Mouse (Mus musculus) hindbrain, embryonic 16.5 days (tissue): ENCODE data around the gene Myh9. TPM values are rescaled to one million over a fixed set of nuclear protein-coding genes. Genes with fewer than 3 reads are reported as not detected.
"Not testable (repeated sequence)": the region's sequence is repeated elsewhere in the genome, so short reads cannot be mapped to it uniquely, and the experiment has no call there.

Source experiments
- ATAC-seq: fragments of 200-750 bp; cut with Nextera tagmentation; 2 replicates; pipeline ENCODE4 v1.8.0; 2017; ENCODE audit warnings: moderate TSS enrichment, moderate library complexity
- H3K27ac ChIP-seq: fragments of 300-500 bp; sonication (generic); 2 replicates; pipeline ENCODE4 v1.5.1; 2014; ENCODE audit warnings: low read depth, mild to moderate bottlenecking, control low read depth, low read length, moderate library complexity
- H3K27me3 ChIP-seq: fragments of 300-500 bp; sonication (generic); replicated peaks from 2 replicates; pipeline ENCODE4 v1.6.1; 2014; ENCODE audit warnings: low read length; ENCODE audit not compliant: control insufficient read depth, insufficient read depth
- H3K36me3 ChIP-seq: fragments of 300-500 bp; sonication (generic); 2 replicates; pipeline ENCODE4 v1.6.1; 2014; ENCODE audit warnings: mild to moderate bottlenecking, low read length, moderate library complexity, mixed read lengths; ENCODE audit not compliant: control insufficient read depth, insufficient read depth
- H3K4me1 ChIP-seq: fragments of 300-500 bp; sonication (generic); 2 replicates; pipeline ENCODE4 v1.6.1; 2014; ENCODE audit warnings: low read depth, low read length; ENCODE audit not compliant: control insufficient read depth, insufficient read depth
- H3K4me2 ChIP-seq: fragments of 300-500 bp; sonication (generic); 2 replicates; pipeline ENCODE4 v1.6.1; 2014; ENCODE audit warnings: mild to moderate bottlenecking, low read length, control low read depth, moderate library complexity
- H3K4me3 ChIP-seq: fragments of 300-500 bp; sonication (generic); 2 replicates; pipeline ENCODE4 v1.5.1; 2014; ENCODE audit warnings: mild to moderate bottlenecking, low read length, control low read depth, moderate library complexity
- H3K9ac ChIP-seq: fragments of 300-500 bp; sonication (generic); 2 replicates; pipeline ENCODE4 v1.6.1; 2014; ENCODE audit warnings: low read depth, mild to moderate bottlenecking, control low read depth, low read length, moderate library complexity
- H3K9me3 ChIP-seq: fragments of 300-500 bp; sonication (generic); 2 replicates; pipeline ENCODE4 v1.6.1; 2014; ENCODE audit warnings: mild to moderate bottlenecking, low read length, moderate library complexity; ENCODE audit not compliant: control insufficient read depth
- WGBS: fragments of 180-500 bp; shearing (Covaris S2); extraction: QIAGEN DNeasy Blood & Tissue Kit; methylation state at CpG from one replicate; pipeline ENCODE4 v1.1.7; 2014; 5-methylcytosine and 5-hydroxymethylcytosine counted together
- polyA plus RNA-seq: library from polyadenylated mRNA; unstranded; fragments of >200 nt; fragmentation: Nextera tagmentation; extraction: Ambion mirVana; gene quantifications from 2 replicates; pipeline ENCODE4 v1.2.1, GENCODE M21; 2015

The Myh9 gene
- polyA plus RNA-seq, 1 experiment from 2014 or later = 8.4 TPM

- Histone ChIP-seq H3K4me2 (no peak overlapping the region), H3K27ac (no peak overlapping the region), H3K4me1 (no peaks in the 10 kb centered on the region), H3K9me3 (no peaks in the 10 kb centered on the region), H3K27me3 (no peaks in the 10 kb centered on the region), H3K4me3 (no peak overlapping the region), H3K9ac (no peak overlapping the region), H3K36me3 (peaks cover 3% of the 10 kb centered on the region; the same call in 1 of the 2 replicates)
- ATAC-seq = no peak
- 42% methylated on average over 2 of the region's 2 CpGs for WGBS
Observed at GRCm38 (mm10) chr15:77755132-77755531, 86.8 kb downstream of the Myh9 start.

DNA sequence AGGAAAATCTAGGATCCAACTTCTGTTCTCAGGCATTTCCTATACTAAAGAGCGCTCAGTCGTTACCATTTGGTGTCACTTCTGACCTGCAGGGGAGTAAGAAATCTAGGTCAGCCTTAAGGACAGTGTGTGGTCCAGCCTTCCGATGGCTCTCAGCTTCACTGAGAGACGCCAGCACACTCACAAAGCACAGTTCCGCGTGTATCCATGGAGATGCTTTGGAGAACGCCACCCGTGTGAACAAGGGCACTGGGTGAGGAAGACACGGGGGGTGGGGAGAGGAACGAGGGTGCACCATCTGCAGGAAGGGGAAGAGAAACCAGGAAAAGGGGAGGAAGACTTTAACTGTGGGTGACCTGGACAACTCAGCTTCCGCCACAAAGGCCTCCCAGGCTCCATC, 89.5 kb downstream of the Myh9 start:
- H3K36me3 ChIP-seq = no peaks in the 10 kb centered on the region
- H3K4me3 ChIP-seq = no peak overlapping the region
- H3K9ac ChIP-seq = no peak overlapping the region
- H3K9me3 ChIP-seq = no peaks in the 10 kb centered on the region
- H3K4me2 ChIP-seq = no peak overlapping the region
- no peaks in the 10 kb centered on the region for H3K27me3 ChIP-seq
- no peaks in the 10 kb centered on the region for H3K4me1 ChIP-seq
- WGBS = 47% methylated on average over 11 of the region's 11 CpGs
- no peak overlapping the region for H3K27ac ChIP-seq
- no peak for ATAC-seq

DNA sequence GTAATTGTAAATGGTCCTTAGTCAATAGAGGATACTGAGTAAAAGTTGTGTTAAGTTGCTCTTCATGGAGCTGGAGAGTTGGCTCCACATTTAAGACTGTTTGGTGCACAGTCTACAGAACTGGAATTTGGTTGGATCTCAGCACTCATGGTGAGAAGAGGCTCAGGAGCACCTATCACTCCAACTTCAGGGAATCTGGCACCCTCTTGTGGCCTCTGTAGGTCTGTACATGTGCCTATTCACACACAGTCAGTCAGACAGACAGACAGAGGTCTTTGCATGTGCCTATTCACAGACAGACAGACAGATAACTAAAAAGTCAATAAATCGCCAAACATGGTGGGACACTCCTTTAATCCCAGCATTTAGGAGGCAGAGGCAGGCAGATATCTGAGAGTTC, 91.5 kb downstream of the Myh9 start:
- H3K4me3 ChIP-seq = no peak overlapping the region
- no peaks in the 10 kb centered on the region for H3K9me3 ChIP-seq
- H3K4me2 ChIP-seq = no peak overlapping the region
- H3K4me1 ChIP-seq = no peaks in the 10 kb centered on the region
- no peak overlapping the region for H3K27ac ChIP-seq
- no peak for ATAC-seq
- H3K27me3 ChIP-seq = no peaks in the 10 kb centered on the region
- no peak overlapping the region for H3K9ac ChIP-seq
- H3K36me3 ChIP-seq = no peaks in the 10 kb centered on the region
- WGBS = 33% methylated on average over 1 of the region's 1 CpGs

DNA sequence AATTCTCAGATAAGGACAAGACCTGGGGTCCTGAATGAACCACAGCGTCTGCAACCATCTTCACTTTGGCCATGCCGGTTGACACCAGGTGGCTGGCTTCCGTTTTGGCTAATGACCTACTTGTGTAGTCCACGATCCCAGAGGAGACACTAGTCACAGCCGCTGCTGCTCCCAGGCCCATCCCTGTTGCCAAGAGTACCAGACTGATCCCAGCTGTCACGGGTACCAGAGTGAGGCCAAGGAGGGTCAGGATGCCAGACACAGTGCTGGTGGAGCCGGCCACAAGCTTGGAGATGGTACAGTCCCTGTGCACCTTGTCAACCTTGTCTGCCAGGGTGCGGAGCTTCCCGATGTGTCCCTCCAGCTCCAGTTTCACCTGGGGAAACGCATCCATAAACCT, 92.3 kb downstream of the Myh9 start:
- no peaks in the 10 kb centered on the region for H3K27me3 ChIP-seq
- WGBS = 90% methylated on average over 10 of the region's 10 CpGs
- H3K27ac ChIP-seq = no peak overlapping the region
- H3K4me3 ChIP-seq = no peak overlapping the region
- no peaks in the 10 kb centered on the region for H3K36me3 ChIP-seq
- no peaks in the 10 kb centered on the region for H3K9me3 ChIP-seq
- H3K4me1 ChIP-seq = no peaks in the 10 kb centered on the region
- no peak overlapping the region for H3K9ac ChIP-seq
- H3K4me2 ChIP-seq = no peak overlapping the region
- no peak for ATAC-seq

DNA sequence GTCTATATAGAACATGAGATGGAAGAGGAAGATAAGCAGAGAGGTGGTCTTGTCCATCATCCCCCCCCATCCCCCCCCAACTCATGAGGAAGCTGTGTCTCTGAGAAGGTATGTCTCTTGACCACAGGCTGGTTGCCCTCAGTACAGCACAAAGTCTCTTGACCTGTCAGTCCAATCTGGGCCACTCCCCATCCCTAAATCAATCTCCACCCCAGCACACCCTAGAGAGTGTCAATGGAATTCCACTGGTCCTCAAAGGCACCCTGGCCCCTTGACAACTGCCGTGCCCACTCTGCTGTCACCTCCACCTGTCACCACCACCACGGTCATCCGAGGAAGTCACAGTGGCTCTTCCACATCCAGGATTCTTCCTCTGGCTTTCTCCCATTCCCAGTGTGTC, 93.6 kb downstream of the Myh9 start:
- no peaks in the 10 kb centered on the region for H3K4me1 ChIP-seq
- no peak overlapping the region for H3K4me3 ChIP-seq
- WGBS = 91% methylated on average over 3 of the region's 3 CpGs
- no peak overlapping the region for H3K4me2 ChIP-seq
- no peaks in the 10 kb centered on the region for H3K27me3 ChIP-seq
- no peak overlapping the region for H3K9ac ChIP-seq
- no peaks in the 10 kb centered on the region for H3K36me3 ChIP-seq
- no peak overlapping the region for H3K27ac ChIP-seq
- no peaks in the 10 kb centered on the region for H3K9me3 ChIP-seq
- no peak for ATAC-seq

- H3K27me3 ChIP-seq = no peaks in the 10 kb centered on the region
- ATAC-seq = no peak
- 87% methylated on average over 1 of the region's 1 CpGs for WGBS
- H3K36me3 ChIP-seq = no peaks in the 10 kb centered on the region
- no peaks in the 10 kb centered on the region for H3K4me1 ChIP-seq
- no peak overlapping the region for H3K4me2 ChIP-seq
- no peak overlapping the region for H3K27ac ChIP-seq
- no peaks in the 10 kb centered on the region for H3K9me3 ChIP-seq
- H3K4me3 ChIP-seq = no peak overlapping the region
- H3K9ac ChIP-seq = no peak overlapping the region
Observed at GRCm38 (mm10) chr15:77746326-77746725, 95.6 kb downstream of the Myh9 start.

DNA sequence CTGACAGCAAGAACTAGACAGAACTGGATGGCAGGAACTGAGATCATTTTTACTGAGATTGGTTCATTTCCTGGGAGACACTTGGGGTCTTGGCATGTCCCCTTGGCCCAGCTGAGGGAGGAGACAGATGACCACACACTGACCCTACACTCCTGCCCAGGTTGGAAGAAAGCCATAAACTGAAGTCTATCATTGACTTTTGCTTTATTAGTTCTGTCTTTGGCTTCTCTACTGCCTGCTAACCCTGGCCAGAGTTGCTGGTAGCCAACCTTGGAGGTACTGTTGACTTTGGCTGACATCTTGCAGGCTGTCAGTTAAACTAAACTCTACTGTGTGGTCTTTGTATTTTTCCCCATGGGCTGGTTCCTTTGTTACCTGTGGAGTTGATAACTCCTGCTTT, 96.9 kb downstream of the Myh9 start:
- no peaks in the 10 kb centered on the region for H3K27me3 ChIP-seq
- no peak overlapping the region for H3K9ac ChIP-seq
- no peak overlapping the region for H3K4me2 ChIP-seq
- no peak for ATAC-seq
- no peaks in the 10 kb centered on the region for H3K36me3 ChIP-seq
- H3K4me3 ChIP-seq = no peak overlapping the region
- H3K9me3 ChIP-seq = no peaks in the 10 kb centered on the region
- H3K4me1 ChIP-seq = no peaks in the 10 kb centered on the region
- no peak overlapping the region for H3K27ac ChIP-seq

- 45% methylated on average over 5 of the region's 5 CpGs for WGBS
- no peaks in the 10 kb centered on the region for H3K4me1 ChIP-seq
- ATAC-seq = no peak
- H3K9me3 ChIP-seq = no peaks in the 10 kb centered on the region
- H3K9ac ChIP-seq = no peak overlapping the region
- no peaks in the 10 kb centered on the region for H3K27me3 ChIP-seq
- no peak overlapping the region for H3K27ac ChIP-seq
- no peak overlapping the region for H3K4me2 ChIP-seq
- no peaks in the 10 kb centered on the region for H3K36me3 ChIP-seq
- no peak overlapping the region for H3K4me3 ChIP-seq
Observed at GRCm38 (mm10) chr15:77744632-77745031, 97.3 kb downstream of the Myh9 start.

DNA sequence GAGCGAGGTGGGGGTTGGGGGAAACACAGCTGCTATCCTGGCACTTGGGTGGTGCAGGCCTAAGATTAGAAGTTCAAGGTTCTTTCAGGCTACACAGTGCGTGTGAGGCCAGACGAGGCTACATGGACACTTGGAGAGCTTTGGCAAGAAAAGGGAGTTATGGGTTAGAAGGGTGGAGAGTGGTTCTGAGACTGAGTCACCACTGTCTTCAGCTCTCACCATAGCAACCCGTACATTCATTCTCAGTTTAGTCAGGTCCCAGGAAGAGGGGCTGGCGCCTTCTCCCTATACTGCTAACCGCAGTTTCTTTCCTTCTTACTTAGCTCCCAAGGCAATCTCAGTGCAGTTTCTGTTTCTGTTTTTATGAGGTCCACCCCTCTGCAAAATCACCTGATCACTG, 100.4 kb downstream of the Myh9 start:
- H3K27ac ChIP-seq, H3K36me3 ChIP-seq, H3K27me3 ChIP-seq, H3K4me2 ChIP-seq, ATAC-seq, H3K9ac ChIP-seq, H3K9me3 ChIP-seq, H3K4me1 ChIP-seq, H3K4me3 ChIP-seq: not testable (repeated sequence)
- WGBS = 89% methylated on average over 6 of the region's 6 CpGs
